Mouse (Mus musculus) spleen, embryonic (tissue): ENCODE results near the gene 1700020A23Rik.

Source experiments
- CTCF ChIA-PET: fragments of 350-600 bp; sonication (Branson Sonifier 250); formaldehyde crosslinking; loops from one replicate; lab custom pipeline; 2022; lab: Charles Lee

1700020A23Rik gene

GRCm38 (mm10) chr2:130404939-130405338, at the start of gene 1700020A23Rik, which contains the start of gene Gm28372:
TSS of gene 1700020A23Rik (plus strand) at chr2:130405259.
TSS of gene Gm28372 (plus strand) at chr2:130405239.
- CTCF ChIA-PET, result interaction anchor here (0.6 kb wide), 2 partner anchors 602 to 998 kb away, joined by 3 to 4 read pairs; no protein-coding TSS in a partner anchor

- CTCF ChIA-PET, result interaction anchor here (0.6 kb wide), 1 partner anchor 15 kb away, joined by 6 read pairs; no protein-coding TSS in a partner anchor
These were observed 47.5 kb upstream of the 1700020A23Rik start for GRCm38 (mm10) chr2:130357551-130357950.

- CTCF ChIA-PET, result interaction anchor here (0.5 to 0.6 kb wide), 2 partner anchors 8 to 472 kb away, joined by 3 read pairs; no protein-coding TSS in a partner anchor
These were observed 46.2 kb upstream of the 1700020A23Rik start for GRCm38 (mm10) chr2:130358852-130359251.

- CTCF ChIA-PET, result no interaction called here
These were observed 42.5 kb upstream of the 1700020A23Rik start for GRCm38 (mm10) chr2:130362511-130363026.

GRCm38 (mm10) chr2:130365211-130366094, 39.6 kb upstream of the 1700020A23Rik start:
- CTCF ChIA-PET, result no interaction called here

GRCm38 (mm10) chr2:130367386-130367785, 37.7 kb upstream of the 1700020A23Rik start:
- CTCF ChIA-PET, result interaction anchor here (0.6 kb wide), 1 partner anchor 8 kb away, joined by 3 read pairs; no protein-coding TSS in a partner anchor

- CTCF ChIA-PET, result interaction anchor here (0.7 kb wide), 1 partner anchor 15 kb away, joined by 6 read pairs; no protein-coding TSS in a partner anchor
These were observed 32.0 kb upstream of the 1700020A23Rik start for GRCm38 (mm10) chr2:130373026-130373425.

GRCm38 (mm10) chr2:130374951-130375350, 30.1 kb upstream of the 1700020A23Rik start:
- CTCF ChIA-PET, result no interaction called here

GRCm38 (mm10) chr2:130383205-130383604, 21.9 kb upstream of the 1700020A23Rik start:
- CTCF ChIA-PET, result no interaction called here

GRCm38 (mm10) chr2:130383895-130384294, 21.2 kb upstream of the 1700020A23Rik start:
- CTCF ChIA-PET, result no interaction called here

- CTCF ChIA-PET, result no interaction called here
These were observed 18.8 kb upstream of the 1700020A23Rik start for GRCm38 (mm10) chr2:130386212-130386611.

- CTCF ChIA-PET, result interaction anchor here (1.2 kb wide), 1 partner anchor 209 kb away, joined by 3 read pairs; no protein-coding TSS in a partner anchor
These were observed 16.3 kb upstream of the 1700020A23Rik start for GRCm38 (mm10) chr2:130388796-130389195.

- CTCF ChIA-PET, result interaction anchor here (0.6 kb wide), 1 partner anchor 176 kb away, joined by 5 read pairs; no protein-coding TSS in a partner anchor
These were observed 13.9 kb upstream of the 1700020A23Rik start for GRCm38 (mm10) chr2:130390993-130391625.

- CTCF ChIA-PET, result no interaction called here
These were observed 12.2 kb upstream of the 1700020A23Rik start for GRCm38 (mm10) chr2:130392836-130393235.

- CTCF ChIA-PET, result no interaction called here
These were observed 9.4 kb upstream of the 1700020A23Rik start for GRCm38 (mm10) chr2:130395696-130396095.

- CTCF ChIA-PET, result no interaction called here
These were observed 7.7 kb upstream of the 1700020A23Rik start, which contains the start of gene Cpxm1 for GRCm38 (mm10) chr2:130397186-130397985. TSS of gene Cpxm1 (minus strand) at chr2:130397574.

- CTCF ChIA-PET, result no interaction called here
These were observed 7.0 kb upstream of the 1700020A23Rik start for GRCm38 (mm10) chr2:130398091-130398490.

- CTCF ChIA-PET, result no interaction called here
These were observed 5.0 kb upstream of the 1700020A23Rik start for GRCm38 (mm10) chr2:130400046-130400445.

- CTCF ChIA-PET, result no interaction called here
These were observed 3.2 kb upstream of the 1700020A23Rik start for GRCm38 (mm10) chr2:130401891-130402290.

- CTCF ChIA-PET, result no interaction called here
These were observed 1.1 kb downstream of the 1700020A23Rik start, which contains the start of gene Tmem239 for GRCm38 (mm10) chr2:130406178-130406577. TSS of gene Tmem239 (plus strand) at chr2:130406478.

GRCm38 (mm10) chr2:130408194-130408593, 3.1 kb downstream of the 1700020A23Rik start:
- CTCF ChIA-PET, result no interaction called here
